Mouse (Mus musculus): Measurements from ENCODE around the gene Trim33. TPM values are rescaled to one million over a fixed set of nuclear protein-coding genes. Genes with fewer than 3 reads are reported as not detected.

The Trim33 gene
- polyA plus RNA-seq (2016; fragmentation: Nextera tagmentation; extraction: Ambion mirVana) = 31.1 TPM in 2 replicates

- Histone ChIP-seq H3K27ac (peak within 1 kb of the TSS; percentile 99), H3K4me1 (peaks cover 23% of the 10 kb centered on the region), H3K27me3 (ENCODE audit: poor library complexity, severe bottlenecking) (no peaks in the 10 kb centered on the region), H3K9me3 (no peaks in the 10 kb centered on the region), H3K4me3 (peak within 1 kb of the TSS; percentile 91), H3K36me3 (replicated peaks) (peaks cover 27% of the 10 kb centered on the region)
- DNase-seq (ENCODE audit: extremely low spot score, low spot score) = peak; percentile 87
- WGBS = under 1% methylated on average over 130 of the region's 136 CpGs
Observed at GRCm38 (mm10) chr3:103279182-103280149, at the start of gene Trim33. Gene Trim33 (plus strand): TSS chr3:103279293.

- H3K27ac ChIP-seq = no peak overlapping the region
- H3K9me3 ChIP-seq = peaks cover 11% of the 10 kb centered on the region
- 81% methylated on average over 4 of the region's 4 CpGs for WGBS
Observed at GRCm38 (mm10) chr3:103232398-103232797, 46.7 kb upstream of the Trim33 start.

DNA sequence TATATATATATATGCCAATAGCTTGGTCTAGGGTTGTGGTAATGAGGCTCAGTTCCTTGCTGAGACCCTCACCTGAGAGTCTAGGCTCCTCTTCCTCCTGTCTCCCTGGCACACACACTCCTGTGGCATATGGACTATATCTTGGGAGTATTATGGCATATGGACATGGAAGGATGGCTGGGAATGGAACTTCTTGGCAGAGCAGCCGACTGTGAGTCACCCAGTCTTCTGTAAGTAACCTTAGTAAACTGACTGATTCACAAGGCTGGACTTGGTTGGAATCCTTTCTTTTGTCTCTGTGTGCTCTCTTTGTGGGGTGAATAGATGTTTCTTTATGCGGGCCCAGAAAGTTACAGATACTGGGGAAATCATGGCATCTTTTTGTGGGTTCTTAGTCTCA is 37.6 kb upstream of the Trim33 start:
- Histone ChIP-seq H3K27ac (no peak overlapping the region), H3K27me3 (ENCODE audit: poor library complexity, severe bottlenecking) (no peaks in the 10 kb centered on the region), H3K36me3 (replicated peaks) (no peaks in the 10 kb centered on the region), H3K9me3 (no peaks in the 10 kb centered on the region), H3K4me1 (no peaks in the 10 kb centered on the region), H3K4me3 (no peak overlapping the region)
- 91% methylated on average over 2 of the region's 2 CpGs for WGBS
- DNase-seq (ENCODE audit: extremely low spot score, low spot score) = no peak

More at GRCm38 (mm10) chr3:103232398-103232797, 46.7 kb upstream of the Trim33 start:
- no peaks in the 10 kb centered on the region for H3K4me1 ChIP-seq
- no peaks in the 10 kb centered on the region for H3K36me3 ChIP-seq (replicated peaks)
- H3K27me3 ChIP-seq (ENCODE audit: poor library complexity, severe bottlenecking) = no peaks in the 10 kb centered on the region
- DNase-seq (ENCODE audit: extremely low spot score, low spot score) = no peak
- H3K4me3 ChIP-seq = no peak overlapping the region

DNA sequence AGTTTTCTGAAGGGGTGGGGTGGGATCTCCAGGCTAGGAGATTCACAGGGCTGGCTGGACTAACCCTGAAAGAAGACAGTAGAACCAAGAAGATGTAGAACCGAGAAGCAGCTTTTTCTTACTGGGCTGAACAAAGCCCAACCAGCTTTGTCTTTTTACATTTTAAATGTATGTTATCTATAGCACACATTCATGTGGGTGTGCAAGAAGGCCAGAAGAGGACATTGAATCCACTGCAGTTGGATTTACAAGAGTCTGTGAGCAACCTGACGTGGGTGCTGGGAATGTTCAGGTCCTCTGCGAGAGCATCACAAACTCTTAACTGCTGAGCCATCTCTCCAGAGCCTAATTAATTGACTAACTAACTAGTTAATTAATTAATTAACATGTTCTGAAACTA is 36.9 kb upstream of the Trim33 start:
- Histone ChIP-seq H3K4me3 (no peak overlapping the region), H3K4me1 (no peaks in the 10 kb centered on the region), H3K36me3 (replicated peaks) (no peaks in the 10 kb centered on the region), H3K27ac (no peak overlapping the region), H3K9me3 (no peaks in the 10 kb centered on the region), H3K27me3 (ENCODE audit: poor library complexity, severe bottlenecking) (no peaks in the 10 kb centered on the region)
- no peak for DNase-seq (ENCODE audit: extremely low spot score, low spot score)
- WGBS = 85% methylated on average over 3 of the region's 3 CpGs

DNA sequence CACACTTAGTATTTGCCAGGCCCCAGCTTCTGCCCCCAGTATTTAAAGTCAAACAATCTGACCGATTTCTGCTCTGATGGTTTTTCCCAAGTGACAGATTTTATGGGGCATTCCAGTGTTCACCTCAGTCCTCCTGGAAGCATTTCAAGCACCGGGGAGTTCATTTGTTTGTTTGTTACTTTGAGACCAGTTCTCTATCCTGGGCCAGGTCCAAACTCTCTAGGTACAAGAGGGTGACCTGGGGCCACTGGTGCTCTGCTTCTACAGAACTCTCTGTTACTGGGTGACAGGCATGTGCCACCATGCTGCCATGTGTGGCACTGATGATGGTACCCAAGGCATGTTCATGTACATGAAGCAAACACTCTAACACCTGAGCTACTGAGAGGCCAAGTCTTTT is 35.6 kb upstream of the Trim33 start:
- Histone ChIP-seq H3K4me1 (no peaks in the 10 kb centered on the region), H3K4me3 (no peak overlapping the region), H3K36me3 (replicated peaks) (no peaks in the 10 kb centered on the region), H3K27ac (no peak overlapping the region), H3K27me3 (ENCODE audit: poor library complexity, severe bottlenecking) (no peaks in the 10 kb centered on the region), H3K9me3 (no peaks in the 10 kb centered on the region)
- WGBS = 91% methylated on average over 2 of the region's 2 CpGs
- DNase-seq (ENCODE audit: extremely low spot score, low spot score) = no peak

DNA sequence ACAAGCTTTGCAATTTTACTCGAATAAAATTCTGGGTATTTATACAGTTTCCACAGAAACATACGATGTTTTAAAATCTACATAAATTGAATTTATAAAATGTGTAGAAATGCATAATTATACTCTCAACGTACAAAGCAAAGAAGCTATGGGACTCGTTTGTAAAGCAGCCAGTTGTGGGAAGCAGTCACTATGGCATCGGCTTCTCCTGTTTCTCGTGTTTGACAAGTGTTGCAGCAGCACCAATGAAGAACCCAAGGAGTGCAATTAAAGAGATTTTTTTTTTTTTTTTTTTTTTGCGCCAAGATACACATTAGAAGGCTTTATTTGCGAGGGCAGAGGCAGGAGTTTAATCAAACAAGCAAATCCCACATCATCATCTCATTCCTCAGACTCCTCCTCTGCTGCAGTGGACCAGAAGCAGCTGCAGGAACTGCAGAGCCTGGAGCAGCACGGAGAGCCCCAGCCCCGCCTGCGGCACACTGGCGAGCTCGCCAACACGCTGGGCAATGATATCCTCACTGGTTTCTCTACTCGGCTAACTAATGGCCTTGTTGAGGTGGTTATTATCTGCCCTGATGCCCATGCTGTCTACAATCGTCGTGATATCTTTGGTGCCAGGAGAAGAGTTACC is 32.3 kb upstream of the Trim33 start:
- no peaks in the 10 kb centered on the region for H3K36me3 ChIP-seq (replicated peaks)
- no peaks in the 10 kb centered on the region for H3K4me1 ChIP-seq
- WGBS = 92% methylated on average over 17 of the region's 17 CpGs
- no peak for DNase-seq (ENCODE audit: extremely low spot score, low spot score)
- H3K4me3 ChIP-seq = no peak overlapping the region
- H3K27me3 ChIP-seq (ENCODE audit: poor library complexity, severe bottlenecking) = no peaks in the 10 kb centered on the region
- H3K9me3 ChIP-seq = no peaks in the 10 kb centered on the region
- H3K27ac ChIP-seq = no peak overlapping the region

DNA sequence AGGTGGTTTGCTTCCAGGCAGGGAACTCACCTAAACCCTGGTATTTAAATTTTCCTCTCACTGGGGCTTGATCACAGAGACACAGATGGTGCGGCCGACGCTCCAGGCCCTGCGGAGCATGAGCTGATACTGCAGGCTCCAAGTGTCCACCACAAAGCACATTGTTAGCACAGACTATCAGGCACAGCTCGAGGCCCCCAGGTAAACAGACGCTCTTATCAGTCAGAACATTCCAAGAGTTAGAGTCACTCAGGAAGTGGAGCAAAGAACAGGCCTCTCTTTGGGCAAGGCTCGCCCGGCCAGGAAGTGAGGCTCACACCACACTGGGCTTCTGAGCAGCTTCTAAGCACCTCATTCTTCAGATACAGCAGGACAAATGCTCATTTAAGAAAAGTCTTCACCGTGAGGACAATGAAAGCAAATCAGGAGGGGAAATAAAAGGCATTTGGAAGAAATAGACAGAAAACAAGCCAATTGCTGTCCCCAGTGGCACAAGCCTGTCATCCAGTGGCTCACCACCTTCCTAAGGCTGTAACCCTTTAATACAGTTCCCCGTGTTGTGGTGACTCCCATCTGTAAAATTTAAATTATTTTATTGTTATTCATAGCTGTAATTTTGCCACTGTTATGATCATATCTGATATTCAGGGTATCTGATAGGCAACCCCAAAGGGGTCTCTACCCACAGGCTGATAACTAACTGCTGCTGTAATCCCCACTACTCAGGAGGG is 22.8 kb upstream of the Trim33 start:
- WGBS = 63% methylated on average over 10 of the region's 10 CpGs
- no peak overlapping the region for H3K4me3 ChIP-seq
- peaks cover 8% of the 10 kb centered on the region for H3K4me1 ChIP-seq

GRCm38 (mm10) chr3:103262802-103263417 is 16.2 kb upstream of the Trim33 start:
- Histone ChIP-seq H3K27ac (no peak overlapping the region), H3K4me3 (no peak overlapping the region), H3K9me3 (no peaks in the 10 kb centered on the region), H3K36me3 (replicated peaks) (no peaks in the 10 kb centered on the region), H3K4me1 (peaks cover 8% of the 10 kb centered on the region), H3K27me3 (ENCODE audit: poor library complexity, severe bottlenecking) (no peaks in the 10 kb centered on the region)
- no peak for DNase-seq (ENCODE audit: extremely low spot score, low spot score)
- WGBS = 93% methylated on average over 12 of the region's 12 CpGs

More for the DNA sequence above, 22.8 kb upstream of the Trim33 start:
- Histone ChIP-seq H3K9me3 (no peaks in the 10 kb centered on the region), H3K36me3 (replicated peaks) (no peaks in the 10 kb centered on the region), H3K27ac (no peak overlapping the region), H3K27me3 (ENCODE audit: poor library complexity, severe bottlenecking) (no peaks in the 10 kb centered on the region)
- no peak for DNase-seq (ENCODE audit: extremely low spot score, low spot score)

GRCm38 (mm10) chr3:103278561-103279181 is 422 bp upstream of the Trim33 start:
- peak overlapping the region; percentile 91 for H3K4me3 ChIP-seq
- 11% methylated on average over 11 of the region's 11 CpGs for WGBS
- H3K27me3 ChIP-seq (ENCODE audit: poor library complexity, severe bottlenecking) = no peaks in the 10 kb centered on the region
- no peaks in the 10 kb centered on the region for H3K9me3 ChIP-seq
- peak overlapping the region; percentile 99 for H3K27ac ChIP-seq
- no peak for DNase-seq (ENCODE audit: extremely low spot score, low spot score)
- peaks cover 20% of the 10 kb centered on the region for H3K36me3 ChIP-seq (replicated peaks)
- H3K4me1 ChIP-seq = peaks cover 23% of the 10 kb centered on the region

DNA sequence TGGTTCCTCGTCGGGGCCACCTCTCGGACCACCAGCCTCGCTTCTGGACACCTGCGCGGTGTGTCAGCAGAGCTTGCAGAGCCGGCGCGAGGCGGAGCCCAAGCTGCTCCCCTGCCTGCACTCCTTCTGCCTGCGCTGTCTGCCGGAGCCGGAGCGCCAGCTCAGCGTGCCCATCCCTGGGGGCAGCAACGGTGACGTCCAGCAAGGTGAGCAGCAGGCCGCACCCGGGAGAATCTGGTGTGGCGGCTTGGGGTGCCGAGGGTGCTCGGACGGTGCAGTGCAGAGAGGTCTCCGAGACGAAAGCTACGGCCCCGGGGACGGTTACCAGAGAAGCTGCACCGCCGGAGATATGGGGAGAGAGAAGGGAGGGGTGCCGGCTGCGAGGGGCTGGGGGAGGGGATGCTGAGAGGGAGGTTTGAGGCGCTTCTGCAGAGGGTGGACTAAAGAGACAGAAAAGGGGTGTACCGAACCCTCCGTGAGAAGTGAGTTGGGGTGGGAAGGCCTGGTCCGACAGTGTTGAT is 1.2 kb downstream of the Trim33 start:
- H3K36me3 ChIP-seq (replicated peaks) = peaks cover 36% of the 10 kb centered on the region
- WGBS = under 1% methylated on average over 36 of the region's 36 CpGs
- H3K4me1 ChIP-seq = peaks cover 23% of the 10 kb centered on the region

GRCm38 (mm10) chr3:103280875-103281274 is 1.8 kb downstream of the Trim33 start:
- 36% methylated on average over 5 of the region's 5 CpGs for WGBS

More for the DNA sequence above, 1.2 kb downstream of the Trim33 start:
- H3K27ac ChIP-seq = peak overlapping the region; percentile 99
- no peaks in the 10 kb centered on the region for H3K27me3 ChIP-seq (ENCODE audit: poor library complexity, severe bottlenecking)
- H3K9me3 ChIP-seq = no peaks in the 10 kb centered on the region
- peak overlapping the region; percentile 91 for H3K4me3 ChIP-seq
- DNase-seq (ENCODE audit: extremely low spot score, low spot score) = peak; percentile 61

More at GRCm38 (mm10) chr3:103280875-103281274, 1.8 kb downstream of the Trim33 start:
- peak overlapping the region; percentile 99 for H3K27ac ChIP-seq
- H3K27me3 ChIP-seq (ENCODE audit: poor library complexity, severe bottlenecking) = no peaks in the 10 kb centered on the region
- DNase-seq (ENCODE audit: extremely low spot score, low spot score) = no peak
- peaks cover 41% of the 10 kb centered on the region for H3K36me3 ChIP-seq (replicated peaks)
- no peaks in the 10 kb centered on the region for H3K9me3 ChIP-seq
- peaks cover 23% of the 10 kb centered on the region for H3K4me1 ChIP-seq
- peak overlapping the region; percentile 91 for H3K4me3 ChIP-seq
